Mouse (Mus musculus) frontal cortex, adult (tissue): ENCODE measurements around the gene Olfr829.
"Not testable (repeated sequence)": the region's sequence is repeated elsewhere in the genome, so short reads cannot be mapped to it uniquely, and the experiment has no call there.

Source experiments
- ATAC-seq: cut with Nextera tagmentation; 2 replicates; pipeline ENCODE4 v1.9.2; 2017; ENCODE audit warnings: mild to moderate bottlenecking, moderate library complexity, mixed read lengths; ENCODE audit not compliant: low TSS enrichment

The Olfr829 gene

GRCm38 (mm10) chr9:18854633-18855032 is at the start of gene Olfr829:
Olfr829 (plus strand) TSS chr9:18854933.
- ATAC-seq, result no peak

- ATAC-seq, result no peak
Observed at GRCm38 (mm10) chr9:18819426-18819825, 35.3 kb upstream of the Olfr829 start, which contains the start of gene Olfr828. Olfr828 (minus strand) TSS chr9:18819526.

GRCm38 (mm10) chr9:18874393-18874792 is 19.7 kb downstream of the Olfr829 start, which contains the start of gene Olfr830:
Olfr830 (plus strand) TSS chr9:18874693.
- ATAC-seq, result no peak

- ATAC-seq, result not testable (repeated sequence)
Observed at GRCm38 (mm10) chr9:18907699-18908098, 53.0 kb downstream of the Olfr829 start.
